Mouse (Mus musculus): ENCODE results near the gene Cntnap5a. TPM values are rescaled to one million over a fixed set of nuclear protein-coding genes. Genes with fewer than 3 reads are reported as not detected.

The Cntnap5a gene
- polyA plus RNA-seq, 1 experiment: 5.8 TPM

DNA sequence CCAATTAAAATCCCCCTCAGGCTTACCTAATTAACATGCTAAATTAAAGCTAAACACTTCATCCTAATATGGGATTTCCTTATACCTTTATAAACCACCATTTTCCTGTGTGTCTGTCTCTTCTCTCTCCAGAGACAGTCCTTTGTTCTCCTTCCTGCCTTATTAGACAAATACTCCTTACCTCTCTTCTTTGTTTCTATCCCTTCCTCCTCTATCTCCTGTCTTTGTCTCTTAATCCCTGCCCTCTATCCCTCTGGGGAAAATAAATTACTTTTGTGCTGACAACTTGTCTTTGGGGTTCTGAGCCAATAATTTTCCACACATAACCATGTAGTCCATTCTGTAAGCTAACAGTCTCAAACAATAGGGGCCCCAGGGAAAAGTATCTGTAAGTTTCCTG, 556.0 kb downstream of the Cntnap5a start:
- DNase-seq (ENCODE audit: low read depth): peak; percentile 24
- no peak for TF ChIP-seq CTCF (IDR thresholded peaks at IDR 0.05; ENCODE audit: borderline replicate concordance, extremely low read depth, insufficient read depth, insufficient read length)
- TF ChIP-seq POLR2A (IDR thresholded peaks at IDR 0.05; ENCODE audit: borderline replicate concordance, extremely low read depth, insufficient read depth, insufficient read length, poor library complexity, severe bottlenecking): no peak

DNA sequence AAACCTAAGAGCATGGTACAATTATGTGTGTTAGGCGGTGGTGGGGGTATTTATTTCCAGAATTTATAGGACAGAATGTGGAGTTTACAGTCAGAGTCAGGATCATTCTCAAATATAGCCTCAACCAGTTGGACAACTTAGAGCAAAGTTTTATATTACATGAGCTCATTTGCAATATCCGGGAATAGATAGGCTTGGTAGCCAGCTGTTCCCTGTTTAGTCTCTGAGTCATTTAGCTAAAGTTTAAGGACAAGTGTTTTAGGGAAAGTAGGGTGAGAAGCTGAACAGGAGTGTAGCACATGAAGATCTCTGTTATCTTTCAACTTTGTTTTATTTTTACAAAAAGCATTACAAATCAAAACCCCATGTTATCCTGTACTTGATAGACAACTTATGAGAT, 559.3 kb downstream of the Cntnap5a start:
- no peak for TF ChIP-seq CTCF (IDR thresholded peaks at IDR 0.05; ENCODE audit: borderline replicate concordance, extremely low read depth, insufficient read depth, insufficient read length)
- TF ChIP-seq POLR2A (IDR thresholded peaks at IDR 0.05; ENCODE audit: borderline replicate concordance, extremely low read depth, insufficient read depth, insufficient read length, poor library complexity, severe bottlenecking): no peak
- no peak for DNase-seq (ENCODE audit: low read depth)

DNA sequence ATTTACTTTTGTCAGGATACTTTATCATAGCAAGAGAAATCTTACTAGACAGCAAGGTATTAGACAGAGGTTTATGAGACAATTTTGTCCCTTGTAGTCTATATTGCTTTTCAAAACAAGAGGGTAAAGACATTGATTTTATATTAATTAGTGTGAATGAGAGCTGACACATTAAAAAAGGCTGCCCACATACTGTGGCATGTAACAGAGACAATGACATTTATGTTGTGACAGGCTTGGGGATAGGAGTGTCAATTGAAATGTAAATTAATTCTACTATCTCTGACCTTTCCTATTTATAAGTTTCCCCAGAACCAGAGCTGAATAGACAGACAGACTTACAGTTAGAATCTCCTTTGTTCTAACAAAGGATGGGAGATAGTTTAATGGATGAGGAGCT, 596.6 kb downstream of the Cntnap5a start:
- TF ChIP-seq CTCF (IDR thresholded peaks at IDR 0.05; ENCODE audit: borderline replicate concordance, extremely low read depth, insufficient read depth, insufficient read length): no peak
- DNase-seq (ENCODE audit: low read depth): no peak

DNA sequence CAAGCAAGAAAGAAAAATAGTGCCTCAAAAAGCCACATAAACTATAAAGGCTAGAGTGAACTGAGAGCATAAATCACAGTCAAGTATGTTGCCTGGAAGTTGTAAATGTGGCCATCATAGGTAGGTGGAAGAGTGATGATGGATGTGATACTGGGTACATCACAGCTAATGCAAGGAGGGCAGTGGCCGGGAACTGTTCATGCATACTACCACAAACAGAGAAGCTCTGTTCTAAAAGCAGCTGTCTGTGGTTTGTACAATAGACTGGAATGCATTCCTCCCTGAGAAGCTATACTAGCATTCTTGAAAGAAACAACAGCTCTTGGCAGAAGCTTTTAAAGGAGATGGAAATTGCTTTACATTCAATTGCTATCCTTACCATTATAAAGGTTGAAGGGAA, 599.4 kb downstream of the Cntnap5a start:
- TF ChIP-seq CTCF (IDR thresholded peaks at IDR 0.05; ENCODE audit: borderline replicate concordance, extremely low read depth, insufficient read depth, insufficient read length): no peak
- TF ChIP-seq POLR2A (IDR thresholded peaks at IDR 0.05; ENCODE audit: borderline replicate concordance, extremely low read depth, insufficient read depth, insufficient read length, poor library complexity, severe bottlenecking): no peak
- no peak for DNase-seq (ENCODE audit: low read depth)

DNA sequence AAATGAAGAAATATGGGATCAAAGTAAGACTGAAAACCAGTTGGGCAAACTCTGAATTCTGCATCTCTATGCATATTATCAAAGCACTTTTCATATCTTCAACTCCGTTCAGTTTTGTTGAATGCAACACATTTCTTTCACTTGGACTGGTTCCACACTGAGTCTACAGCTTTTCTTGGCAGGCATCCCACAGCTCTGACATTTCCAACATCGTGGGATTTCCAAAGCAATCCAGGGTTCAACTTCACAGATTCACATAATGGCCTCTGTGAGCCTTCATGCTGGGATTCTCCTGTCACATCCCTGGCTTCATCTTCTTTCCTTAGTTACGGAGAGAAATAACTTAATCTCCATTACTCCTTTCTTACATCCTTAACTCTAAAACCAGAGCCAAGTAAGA, 622.0 kb downstream of the Cntnap5a start:
- TF ChIP-seq POLR2A (IDR thresholded peaks at IDR 0.05; ENCODE audit: borderline replicate concordance, extremely low read depth, insufficient read depth, insufficient read length, poor library complexity, severe bottlenecking) (no peak), CTCF (IDR thresholded peaks at IDR 0.05; ENCODE audit: borderline replicate concordance, extremely low read depth, insufficient read depth, insufficient read length) (no peak)
- peak; percentile 70 for DNase-seq (ENCODE audit: low read depth)

DNA sequence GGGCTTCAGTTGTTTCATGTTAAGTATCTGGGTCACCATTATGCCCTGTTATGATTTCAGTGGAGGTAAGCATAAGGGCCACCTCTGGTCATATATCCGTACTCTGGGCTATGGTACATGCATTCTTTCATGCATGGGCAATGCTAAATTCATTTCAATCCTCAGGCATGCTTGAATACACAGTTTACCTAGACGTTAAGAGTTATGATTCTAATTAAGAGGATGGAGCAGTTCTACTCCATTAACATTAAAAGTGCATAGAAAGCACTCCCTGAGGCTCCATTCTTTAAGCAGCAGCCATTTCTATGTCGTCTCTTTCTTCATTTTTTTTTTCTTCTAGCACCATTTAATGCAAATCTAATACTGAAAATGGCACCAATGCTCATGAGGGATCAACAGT, 627.0 kb downstream of the Cntnap5a start:
- no peak for TF ChIP-seq CTCF (IDR thresholded peaks at IDR 0.05; ENCODE audit: borderline replicate concordance, extremely low read depth, insufficient read depth, insufficient read length)
- TF ChIP-seq POLR2A (IDR thresholded peaks at IDR 0.05; ENCODE audit: borderline replicate concordance, extremely low read depth, insufficient read depth, insufficient read length, poor library complexity, severe bottlenecking): no peak
- DNase-seq (ENCODE audit: low read depth): no peak

DNA sequence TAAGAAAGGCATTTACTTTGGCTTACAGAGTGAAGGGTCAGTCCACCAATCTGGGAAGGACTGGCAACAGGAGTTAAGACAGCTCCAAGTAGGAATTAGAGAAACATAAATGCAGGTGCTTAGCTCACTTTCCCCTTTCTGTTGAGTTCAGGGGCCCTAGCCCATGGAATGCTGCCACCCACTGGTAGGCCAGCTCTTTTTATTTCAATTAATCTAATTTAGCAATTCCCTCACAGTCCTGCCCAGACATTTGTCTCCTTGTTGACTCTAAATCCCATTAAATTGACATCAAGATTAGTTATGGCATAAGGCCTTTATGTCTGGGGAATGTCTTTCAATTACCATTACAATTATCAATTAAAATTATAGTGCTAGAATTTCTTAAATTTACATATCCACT, 628.7 kb downstream of the Cntnap5a start:
- DNase-seq (ENCODE audit: low read depth): peak; percentile 54
- TF ChIP-seq CTCF (IDR thresholded peaks at IDR 0.05; ENCODE audit: borderline replicate concordance, extremely low read depth, insufficient read depth, insufficient read length) (peak; percentile 61; the same call in 1 of the 2 replicates), POLR2A (IDR thresholded peaks at IDR 0.05; ENCODE audit: borderline replicate concordance, extremely low read depth, insufficient read depth, insufficient read length, poor library complexity, severe bottlenecking) (no peak)

DNA sequence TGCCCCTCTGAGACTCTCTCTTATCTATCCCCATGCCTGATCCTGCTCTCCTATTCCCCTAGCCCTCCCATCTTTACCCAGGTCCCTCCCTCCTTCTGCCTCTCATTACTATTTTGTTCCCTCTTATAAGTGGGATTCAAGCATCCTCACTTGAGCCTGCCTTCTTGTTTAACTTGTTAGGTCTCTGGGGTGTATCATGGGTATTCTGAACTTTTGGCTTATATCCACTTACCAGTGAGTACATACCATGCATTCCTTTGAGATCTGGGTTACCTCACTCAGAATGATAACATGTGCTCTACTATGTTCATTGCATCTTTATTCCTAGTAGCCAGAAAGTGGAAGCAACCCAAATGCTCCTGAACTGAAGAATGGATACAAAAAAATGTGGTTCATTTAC, 639.9 kb downstream of the Cntnap5a start:
- TF ChIP-seq CTCF (IDR thresholded peaks at IDR 0.05; ENCODE audit: borderline replicate concordance, extremely low read depth, insufficient read depth, insufficient read length) (no peak), POLR2A (IDR thresholded peaks at IDR 0.05; ENCODE audit: borderline replicate concordance, extremely low read depth, insufficient read depth, insufficient read length, poor library complexity, severe bottlenecking) (no peak)
- no peak for DNase-seq (ENCODE audit: low read depth)

DNA sequence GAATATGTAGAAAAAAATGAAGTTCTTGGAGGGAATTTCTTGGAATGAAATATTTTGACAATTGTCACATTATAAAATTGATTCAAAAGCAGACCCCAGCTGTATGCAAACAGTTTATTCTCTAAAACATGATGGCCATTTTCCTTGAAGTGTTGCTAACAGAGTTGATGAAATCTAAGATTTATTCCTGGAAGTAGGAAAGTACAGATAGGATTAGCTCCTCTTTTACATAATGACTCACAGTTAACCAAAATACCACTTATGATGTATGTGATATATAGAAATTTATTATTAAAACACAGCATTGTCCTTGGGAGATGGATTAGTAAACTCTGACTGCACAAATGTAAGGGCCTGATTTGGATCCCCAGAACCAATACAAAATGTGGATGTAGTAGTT, 669.1 kb downstream of the Cntnap5a start:
- TF ChIP-seq POLR2A (IDR thresholded peaks at IDR 0.05; ENCODE audit: borderline replicate concordance, extremely low read depth, insufficient read depth, insufficient read length, poor library complexity, severe bottlenecking) (no peak), CTCF (IDR thresholded peaks at IDR 0.05; ENCODE audit: borderline replicate concordance, extremely low read depth, insufficient read depth, insufficient read length) (no peak)

DNA sequence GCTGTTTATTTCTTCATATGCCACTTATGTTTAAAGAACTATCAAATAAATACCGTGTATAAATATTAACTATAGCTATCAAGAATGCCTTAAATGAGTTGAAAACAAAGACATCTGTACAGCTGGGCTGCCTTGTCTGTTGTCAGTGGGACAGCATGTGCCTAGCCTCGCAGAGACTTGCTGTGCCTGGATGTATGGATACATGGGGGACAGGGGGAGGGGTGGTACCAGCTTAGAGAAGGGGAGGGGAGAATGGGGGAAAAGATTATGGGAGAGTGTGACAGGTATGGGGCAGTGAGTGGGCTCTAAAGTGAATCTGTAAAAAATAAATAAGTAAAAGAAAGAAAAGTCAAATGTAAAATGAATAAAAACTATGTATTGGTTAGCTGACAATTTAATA, 681.0 kb downstream of the Cntnap5a start:
- DNase-seq (ENCODE audit: low read depth): no peak
- no peak for TF ChIP-seq CTCF (IDR thresholded peaks at IDR 0.05; ENCODE audit: borderline replicate concordance, extremely low read depth, insufficient read depth, insufficient read length)
- no peak for TF ChIP-seq POLR2A (IDR thresholded peaks at IDR 0.05; ENCODE audit: borderline replicate concordance, extremely low read depth, insufficient read depth, insufficient read length, poor library complexity, severe bottlenecking)

More for the DNA sequence above, 669.1 kb downstream of the Cntnap5a start:
- DNase-seq (ENCODE audit: low read depth): no peak

DNA sequence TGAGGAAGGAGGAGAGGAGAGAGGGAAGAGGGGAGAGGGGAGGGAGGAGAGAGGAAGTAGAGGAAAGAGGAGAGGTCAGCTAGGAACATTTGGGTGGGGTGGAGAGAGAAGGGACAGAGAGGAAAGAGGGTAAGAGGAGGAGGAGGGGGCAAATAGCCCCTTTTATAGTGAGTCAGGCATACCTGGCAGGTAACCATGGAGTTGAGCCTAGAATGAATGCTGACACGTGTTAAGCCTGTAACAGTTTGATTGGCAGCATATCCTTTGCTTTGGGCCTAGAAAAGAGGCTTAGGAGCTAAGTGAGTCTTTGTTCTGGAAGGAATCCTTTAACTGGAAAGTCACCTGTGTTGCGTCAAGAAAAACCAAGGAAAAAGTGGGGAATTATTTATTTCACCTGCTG, 681.6 kb downstream of the Cntnap5a start:
- no peak for DNase-seq (ENCODE audit: low read depth)
- TF ChIP-seq CTCF (IDR thresholded peaks at IDR 0.05; ENCODE audit: borderline replicate concordance, extremely low read depth, insufficient read depth, insufficient read length) (no peak), POLR2A (IDR thresholded peaks at IDR 0.05; ENCODE audit: borderline replicate concordance, extremely low read depth, insufficient read depth, insufficient read length, poor library complexity, severe bottlenecking) (no peak)

DNA sequence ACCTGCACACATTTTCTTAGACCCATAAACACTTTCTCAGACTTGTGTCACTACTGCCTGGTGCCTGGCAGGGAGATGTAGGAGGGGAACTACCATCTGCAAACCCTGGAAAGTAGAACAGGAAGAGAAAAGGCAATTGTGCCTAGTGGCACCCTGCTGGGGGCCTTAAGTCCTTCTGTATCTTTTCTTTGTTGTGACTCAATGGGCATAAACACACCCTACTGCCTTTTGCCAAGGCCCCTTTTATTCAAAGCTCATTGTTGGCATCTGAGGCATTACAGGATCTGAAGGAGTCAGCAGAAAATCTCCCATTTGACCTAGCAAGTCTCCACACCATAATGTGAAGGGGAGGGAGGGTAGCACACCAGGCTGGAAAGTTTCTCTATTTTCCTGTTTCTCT, 682.2 kb downstream of the Cntnap5a start:
- DNase-seq (ENCODE audit: low read depth): peak; percentile 69

DNA sequence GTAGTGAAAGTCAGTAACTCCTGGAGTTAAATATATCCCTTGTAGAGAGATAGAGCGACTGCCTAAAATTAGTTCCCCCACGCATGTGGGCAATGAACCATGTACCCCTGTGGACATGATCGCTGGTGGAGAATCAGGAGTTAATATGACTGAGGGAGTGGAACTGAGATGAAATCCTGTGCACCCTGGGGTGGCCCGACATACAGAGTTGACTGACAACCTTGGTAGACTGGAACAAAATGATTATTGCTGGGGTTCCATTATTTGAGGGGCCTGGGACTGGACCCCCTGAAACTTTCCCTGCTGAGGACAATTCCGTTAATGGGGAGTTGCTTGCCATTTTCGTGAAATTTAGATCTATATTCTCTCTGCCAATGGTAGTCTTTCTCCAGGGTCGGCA, 683.0 kb downstream of the Cntnap5a start:
- no peak for TF ChIP-seq POLR2A (IDR thresholded peaks at IDR 0.05; ENCODE audit: borderline replicate concordance, extremely low read depth, insufficient read depth, insufficient read length, poor library complexity, severe bottlenecking)
- no peak for DNase-seq (ENCODE audit: low read depth)

More for the DNA sequence above, 682.2 kb downstream of the Cntnap5a start:
- no peak for TF ChIP-seq CTCF (IDR thresholded peaks at IDR 0.05; ENCODE audit: borderline replicate concordance, extremely low read depth, insufficient read depth, insufficient read length)
- no peak for TF ChIP-seq POLR2A (IDR thresholded peaks at IDR 0.05; ENCODE audit: borderline replicate concordance, extremely low read depth, insufficient read depth, insufficient read length, poor library complexity, severe bottlenecking)
